Mouse (Mus musculus): Measurements from ENCODE around the gene Brdt. TPM values are rescaled to one million over a fixed set of nuclear protein-coding genes. Genes with fewer than 3 reads are reported as not detected.

The Brdt gene
- 1.8 TPM for polyA plus RNA-seq (2014; fragmentation: Illumina TruSeq; extraction: RNeasy Lipid Tissue Mini Kit (QIAGEN cat#74804); ENCODE audit: insufficient read depth, low read depth, low replicate concordance)

DNA sequence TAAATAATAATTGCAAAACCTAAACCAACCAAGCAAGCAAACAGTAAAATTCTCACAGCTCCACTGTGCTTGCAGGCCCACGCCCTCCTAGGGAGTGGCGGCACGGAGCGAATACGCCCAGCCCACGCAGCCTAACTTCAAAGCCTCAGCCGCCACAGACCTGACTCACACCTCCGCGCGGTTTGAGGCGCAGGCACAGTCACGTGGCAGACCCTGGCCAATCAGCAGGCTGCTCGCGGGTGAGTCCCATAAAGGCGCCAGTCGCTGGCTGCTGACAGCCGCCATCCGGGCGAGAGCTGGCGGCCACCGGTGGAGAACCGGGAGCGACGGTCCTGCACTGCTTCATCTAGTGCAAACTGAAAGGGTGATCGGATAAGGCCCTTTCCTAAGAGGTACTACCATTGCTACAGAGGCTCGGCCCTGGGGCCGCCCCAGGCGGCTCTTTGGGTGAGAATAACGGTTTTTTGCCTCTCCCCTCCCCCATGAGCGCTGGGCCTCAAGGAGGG lies at the start of gene Brdt:
Gene Brdt (plus strand): TSS at position 244 of the 506 bp plus-strand sequence.

DNA sequence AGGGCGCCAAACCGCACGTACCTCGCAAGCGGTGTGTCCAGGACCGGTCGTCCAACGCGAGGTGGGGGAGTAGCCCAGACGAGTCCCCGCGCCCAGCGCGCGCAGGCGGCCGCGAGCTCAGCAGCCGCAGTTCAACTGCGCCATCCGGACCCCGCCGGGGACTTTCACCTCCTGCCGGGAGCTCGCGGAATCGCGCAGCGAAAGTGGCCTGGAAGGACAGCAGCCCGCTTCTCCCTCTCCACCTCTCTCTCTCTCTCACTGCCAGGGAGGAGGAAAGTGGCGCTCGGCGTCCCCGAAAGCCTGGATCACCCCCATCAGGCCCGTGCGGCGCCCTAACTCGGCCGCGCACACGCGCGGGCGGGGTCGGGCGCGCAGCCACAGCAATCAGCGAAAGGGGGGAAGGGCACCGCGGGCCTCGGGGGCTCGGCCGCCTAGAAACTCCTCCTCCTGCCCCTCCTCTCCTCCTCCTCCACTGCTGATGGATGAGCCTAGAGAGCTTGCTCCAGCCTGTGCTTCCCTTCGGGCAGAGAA lies 41.7 kb upstream of the Brdt start, which contains the start of gene Tgfbr3:
Gene Tgfbr3 (minus strand): TSS at position 396 of the 531 bp plus-strand sequence.

DNA sequence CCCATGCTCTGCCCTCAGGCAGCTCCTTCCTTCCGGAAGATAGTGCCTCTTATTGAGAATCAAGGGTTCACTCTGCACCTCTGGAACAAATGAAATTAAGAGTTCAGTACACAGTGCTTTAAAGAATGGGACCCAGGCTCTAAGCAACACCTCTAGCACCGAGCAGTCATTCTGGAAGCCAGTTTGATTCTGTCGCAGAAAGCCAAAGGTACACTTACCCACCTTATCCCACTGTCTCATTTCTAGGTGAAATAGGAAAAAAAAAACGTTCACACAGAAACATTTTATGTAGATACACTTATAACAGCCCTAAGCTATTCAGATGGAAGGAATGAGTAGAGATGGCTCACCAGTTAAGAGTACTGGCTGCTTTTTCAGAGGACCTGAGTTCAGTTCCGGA lies 71.5 kb downstream of the Brdt start, which contains the start of gene Ephx4:
Gene Ephx4 (plus strand): TSS at position 301 of the 400 bp plus-strand sequence.

DNA sequence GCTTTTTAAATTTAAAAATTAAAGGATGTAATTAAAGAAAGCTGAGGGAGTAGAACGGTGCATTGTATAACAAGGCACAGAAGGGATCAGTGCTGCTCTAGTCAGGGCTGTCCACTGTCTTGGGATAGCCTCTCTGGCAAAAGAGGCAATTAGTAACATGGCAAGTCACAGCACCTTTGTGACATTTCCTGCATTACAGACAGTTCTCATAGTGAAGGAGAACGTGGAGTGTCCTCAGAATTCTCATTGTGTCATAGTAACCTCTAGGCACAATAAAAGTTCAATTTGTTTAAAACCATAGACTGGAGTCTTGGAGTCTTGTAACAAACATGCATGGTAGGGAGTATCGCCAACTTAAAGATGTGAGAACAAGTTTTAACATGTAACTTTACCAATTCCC lies 100.3 kb downstream of the Brdt start, which contains the start of gene Lpcat2b:
Gene Lpcat2b (plus strand): TSS at position 301 of the 400 bp plus-strand sequence.

Other genes starting within 250 kb of the Brdt start
- gene Tgfbr3, start 41.5 kb upstream of the Brdt start, polyA plus RNA-seq (2014; fragmentation: Illumina TruSeq; extraction: RNeasy Lipid Tissue Mini Kit (QIAGEN cat#74804); ENCODE audit: insufficient read depth, low read depth, low replicate concordance): 18.6 TPM
- 2.0 TPM for gene Ephx4, start 71.6 kb downstream of the Brdt start, polyA plus RNA-seq (2014; fragmentation: Illumina TruSeq; extraction: RNeasy Lipid Tissue Mini Kit (QIAGEN cat#74804); ENCODE audit: insufficient read depth, low read depth, low replicate concordance)
- not detected for gene Lpcat2b, start 100.4 kb downstream of the Brdt start, polyA plus RNA-seq (2014; fragmentation: Illumina TruSeq; extraction: RNeasy Lipid Tissue Mini Kit (QIAGEN cat#74804); ENCODE audit: insufficient read depth, low read depth, low replicate concordance)
- gene Btbd8, start 106.8 kb downstream of the Brdt start, polyA plus RNA-seq (2014; fragmentation: Illumina TruSeq; extraction: RNeasy Lipid Tissue Mini Kit (QIAGEN cat#74804); ENCODE audit: insufficient read depth, low read depth, low replicate concordance): 2.4 TPM
- gene Gm42669, start 176.5 kb downstream of the Brdt start, polyA plus RNA-seq (2014; fragmentation: Illumina TruSeq; extraction: RNeasy Lipid Tissue Mini Kit (QIAGEN cat#74804); ENCODE audit: insufficient read depth, low read depth, low replicate concordance): 0.08 TPM
- not detected for gene 1700028K03Rik, start 203.6 kb downstream of the Brdt start, polyA plus RNA-seq (2014; fragmentation: Illumina TruSeq; extraction: RNeasy Lipid Tissue Mini Kit (QIAGEN cat#74804); ENCODE audit: insufficient read depth, low read depth, low replicate concordance)